Mouse (Mus musculus) ovary, postnatal 14 days (tissue): ENCODE data around the gene Rbfox1.

Source experiments
- DNase-seq: peaks from one replicate; pipeline ENCODE4 v3.0.0; 2022; ENCODE audit warnings: low spot score

The Rbfox1 gene

DNA sequence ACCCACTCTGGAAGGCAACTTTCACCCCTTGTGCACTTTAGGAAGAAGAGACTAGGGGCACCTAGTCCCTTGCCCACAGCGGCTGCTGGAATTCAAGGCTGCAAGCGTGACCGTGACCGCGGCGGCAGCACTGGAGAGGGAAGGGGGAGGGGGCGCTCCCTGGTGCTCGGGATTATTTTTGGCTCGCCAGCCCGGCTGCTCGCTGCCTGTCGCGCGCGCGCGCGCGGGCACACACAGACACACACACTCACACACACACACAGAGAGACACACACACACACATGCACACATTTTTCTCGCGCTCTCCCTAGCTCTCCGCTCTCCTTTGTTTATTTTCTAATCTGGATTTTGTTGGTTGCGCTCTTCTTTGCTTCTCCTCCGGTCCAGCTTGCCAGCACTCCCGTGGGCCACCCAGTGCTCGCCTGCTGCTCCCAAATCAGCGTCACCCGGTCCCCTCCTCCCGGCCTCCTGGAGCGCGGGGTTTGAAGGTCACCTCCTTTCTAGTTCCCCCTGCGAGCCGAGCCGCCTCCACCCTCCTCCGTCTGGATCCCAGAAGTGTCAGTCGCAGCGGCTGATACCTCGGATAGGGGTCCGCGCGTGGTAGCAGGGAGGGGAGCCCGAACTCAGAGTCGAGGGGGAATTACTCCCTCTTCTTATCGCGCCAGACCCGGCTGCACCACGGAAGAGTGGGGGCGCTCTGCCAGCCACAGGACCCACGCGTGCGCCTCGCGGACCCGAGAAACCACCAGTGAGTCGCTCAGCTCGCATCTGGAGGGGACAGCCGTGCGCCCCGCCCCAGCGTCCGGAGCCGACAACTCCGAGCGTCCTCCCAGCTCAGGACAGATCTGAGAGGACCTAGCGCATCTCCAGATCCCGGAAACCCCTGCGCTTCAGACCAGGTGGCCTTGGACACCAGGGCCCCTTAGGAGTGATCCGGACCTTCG lies at the start of gene Rbfox1:
TSS of gene Rbfox1 (plus strand) at position 610 of the 944 bp plus-strand sequence.
- no peak for DNase-seq

DNA sequence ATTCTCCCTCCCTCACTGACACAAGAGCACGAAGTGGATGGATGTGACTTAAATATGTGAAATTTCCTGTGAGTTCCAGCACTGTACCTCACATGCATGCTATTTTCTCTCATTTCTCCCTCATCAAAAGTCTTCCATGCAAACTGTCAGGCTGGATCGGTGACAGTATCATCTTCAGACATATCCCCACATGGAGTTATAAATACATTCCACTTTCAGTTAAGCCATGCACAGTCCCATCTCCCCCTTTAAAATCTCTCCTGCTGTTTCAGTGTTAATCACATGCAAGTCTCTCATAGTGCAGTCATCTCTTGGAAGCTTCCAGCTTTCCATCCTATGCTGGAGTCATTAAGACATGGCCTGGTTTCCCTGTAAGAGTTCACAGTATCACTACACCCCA lies 48.4 kb upstream of the Rbfox1 start:
- no peak for DNase-seq

DNA sequence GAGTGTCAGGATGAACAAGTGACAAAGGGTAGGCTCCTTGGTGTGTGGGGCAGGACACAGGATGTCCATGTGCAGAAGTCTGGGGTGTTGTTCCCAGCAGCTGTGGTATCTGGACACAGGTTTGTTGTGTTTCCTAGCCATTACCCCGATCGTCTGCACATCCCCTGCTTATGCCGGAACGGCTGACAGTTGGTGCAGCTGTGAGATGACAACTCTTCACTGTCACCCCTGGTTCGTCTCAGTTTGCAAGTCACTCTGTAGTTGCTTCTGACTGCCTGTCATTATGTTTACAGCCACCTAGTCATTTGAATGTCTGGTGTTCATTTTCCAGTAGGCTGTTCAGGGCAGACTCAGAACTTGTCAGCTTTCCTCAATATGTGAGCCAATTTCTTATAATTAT lies 44.0 kb upstream of the Rbfox1 start:
- no peak for DNase-seq

DNA sequence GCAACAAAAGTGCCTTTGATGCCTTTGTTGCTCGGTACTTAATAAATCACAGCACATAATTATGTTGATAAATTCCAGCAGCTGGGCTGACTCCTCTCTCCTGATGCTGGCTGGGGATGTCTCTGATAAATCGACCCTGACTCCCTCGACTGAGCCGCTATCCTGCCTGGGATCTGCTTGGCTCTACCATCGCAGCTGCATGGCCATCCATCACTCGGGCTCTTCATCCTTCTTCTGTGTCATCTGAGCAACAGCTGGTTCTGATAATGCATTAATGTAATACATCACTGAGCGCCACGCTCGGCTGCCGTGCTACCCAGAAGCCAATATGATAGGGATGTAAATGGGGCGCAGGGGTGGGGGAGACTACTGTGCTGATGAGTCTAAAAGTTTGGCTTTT lies 39.5 kb upstream of the Rbfox1 start:
- no peak for DNase-seq

DNA sequence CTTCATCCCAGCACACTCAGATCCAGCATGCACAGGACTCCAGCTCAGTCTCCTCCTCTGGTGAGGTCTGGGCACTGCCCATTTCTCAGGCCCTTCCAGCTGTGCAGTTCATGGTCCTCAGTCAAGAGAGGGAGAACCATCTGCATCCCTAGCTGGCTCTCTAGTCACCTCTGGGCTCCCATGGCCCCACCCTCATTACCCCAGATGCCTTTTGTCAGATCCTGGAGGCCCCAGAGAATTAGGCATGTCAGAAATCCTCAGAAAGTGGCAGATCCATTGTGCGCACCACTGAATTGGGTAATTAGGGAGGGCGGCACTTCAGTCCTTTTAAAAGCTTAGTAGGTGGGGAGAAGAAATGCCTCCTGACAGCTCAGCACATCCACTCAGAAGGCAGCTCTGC lies 32.1 kb upstream of the Rbfox1 start:
- no peak for DNase-seq

DNA sequence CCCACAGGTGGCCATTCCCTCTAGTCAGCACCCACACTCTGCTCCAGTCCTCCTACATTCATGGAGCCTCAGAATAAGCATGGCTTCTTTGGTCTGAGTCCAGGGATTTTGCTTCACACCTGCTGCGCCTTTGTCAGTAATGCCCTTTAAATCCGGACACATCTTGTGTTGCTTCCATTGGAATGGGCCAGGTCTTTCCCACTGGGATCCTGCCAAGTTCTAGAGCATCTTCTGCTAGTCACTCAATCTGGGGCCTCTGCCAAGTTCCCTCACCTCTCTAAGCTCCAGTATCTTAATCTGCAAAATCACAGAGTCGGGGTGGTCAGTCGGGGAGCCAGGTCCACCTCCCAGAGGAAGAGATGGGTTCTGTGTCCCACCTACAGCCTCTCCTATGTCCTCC lies 20.8 kb upstream of the Rbfox1 start:
- DNase-seq: no peak

DNA sequence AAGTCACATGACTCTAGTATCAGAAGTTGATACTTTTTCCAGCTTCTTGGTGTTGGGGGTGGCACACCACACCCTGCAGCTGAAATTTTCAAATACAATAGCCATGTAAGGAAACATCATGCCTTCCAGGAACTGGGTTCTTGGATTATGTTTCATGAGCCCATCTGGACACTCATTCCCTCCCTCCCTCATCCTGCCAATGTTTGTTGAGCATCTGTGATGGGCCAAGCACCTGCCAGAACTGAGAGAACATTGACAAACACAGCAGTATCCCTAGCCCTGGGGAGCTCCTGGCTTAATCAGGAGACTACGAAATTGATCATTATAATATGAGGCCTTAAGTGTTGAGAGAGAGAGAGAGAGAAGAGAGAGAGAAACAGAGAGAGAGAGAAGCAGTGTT lies 18.2 kb upstream of the Rbfox1 start:
- no peak for DNase-seq

DNA sequence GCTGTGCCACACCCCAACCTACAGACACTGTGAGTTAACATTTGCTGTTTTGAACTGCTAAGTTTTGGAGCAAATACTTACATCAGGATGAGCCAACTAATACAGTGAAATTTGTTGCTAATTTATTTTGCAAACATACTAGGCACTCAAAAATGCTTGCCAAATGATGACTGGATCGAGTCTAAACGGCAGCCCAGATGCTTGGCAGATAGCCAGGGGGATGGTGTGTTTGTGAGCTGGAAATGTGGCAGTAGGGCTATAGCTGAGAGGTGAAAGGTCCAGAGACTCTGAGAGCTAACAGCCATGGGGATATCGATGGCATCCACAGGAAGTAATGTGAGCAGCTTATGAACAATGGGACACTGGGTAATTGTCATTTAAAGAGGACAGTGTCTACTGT lies 14.8 kb upstream of the Rbfox1 start:
- DNase-seq: no peak

DNA sequence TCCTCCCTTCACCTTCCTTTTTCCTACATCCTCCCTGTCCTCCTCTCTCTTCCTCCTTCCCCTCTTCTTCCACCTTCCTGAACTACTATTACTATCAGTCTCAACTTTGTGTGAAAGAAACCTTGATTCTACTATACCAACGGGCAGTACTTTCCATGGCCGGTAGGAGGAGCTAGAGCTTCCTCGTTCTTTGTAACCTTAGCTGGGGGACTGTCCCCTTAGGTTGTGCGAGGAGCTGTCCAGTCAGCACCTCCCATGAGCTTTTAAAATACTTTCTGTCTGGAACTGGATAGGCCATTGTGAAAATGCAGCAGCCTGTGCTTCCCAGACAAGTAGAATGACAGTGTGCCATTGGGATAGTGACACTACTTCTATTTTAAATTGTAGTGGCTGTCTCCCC lies 3.3 kb upstream of the Rbfox1 start:
- DNase-seq: peak; percentile 67

DNA sequence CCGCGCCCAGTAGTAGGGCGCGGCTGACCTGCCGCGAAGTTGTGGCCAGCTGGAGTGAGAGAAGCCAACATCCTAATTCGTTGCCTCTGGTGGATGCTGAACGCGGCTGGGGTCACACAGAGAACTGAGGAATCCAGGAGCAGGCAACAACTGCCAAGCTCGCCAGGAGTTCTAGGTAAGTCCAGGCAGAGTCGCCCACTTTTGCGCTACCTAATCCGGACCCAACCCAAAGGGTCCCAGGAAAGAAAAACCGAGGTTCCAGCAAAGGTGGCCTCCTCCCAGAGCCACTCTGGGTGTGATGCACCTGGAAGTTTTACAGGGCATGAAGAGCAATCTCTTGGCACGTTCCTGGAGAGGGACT lies 515 bp downstream of the Rbfox1 start:
- DNase-seq: no peak

DNA sequence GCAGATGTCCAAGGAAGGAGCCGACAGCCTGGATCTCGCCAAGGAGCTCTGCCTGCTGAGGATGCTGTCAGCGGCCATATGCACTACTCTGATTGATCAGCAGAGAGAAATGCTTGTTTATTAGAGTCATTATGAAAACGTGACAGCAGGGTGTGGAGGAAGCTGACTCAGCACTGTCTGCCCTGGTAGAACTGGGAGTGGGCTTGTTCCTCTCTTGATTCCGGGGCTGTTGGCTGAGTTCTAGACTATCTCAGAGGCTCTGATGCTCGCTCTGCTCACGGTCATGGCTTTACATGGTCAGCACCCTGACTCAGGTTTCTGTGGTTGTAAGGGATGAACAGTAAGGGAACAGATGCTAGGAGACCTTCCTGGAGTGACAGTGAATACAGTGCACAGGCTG lies 10.4 kb downstream of the Rbfox1 start:
- DNase-seq: no peak

DNA sequence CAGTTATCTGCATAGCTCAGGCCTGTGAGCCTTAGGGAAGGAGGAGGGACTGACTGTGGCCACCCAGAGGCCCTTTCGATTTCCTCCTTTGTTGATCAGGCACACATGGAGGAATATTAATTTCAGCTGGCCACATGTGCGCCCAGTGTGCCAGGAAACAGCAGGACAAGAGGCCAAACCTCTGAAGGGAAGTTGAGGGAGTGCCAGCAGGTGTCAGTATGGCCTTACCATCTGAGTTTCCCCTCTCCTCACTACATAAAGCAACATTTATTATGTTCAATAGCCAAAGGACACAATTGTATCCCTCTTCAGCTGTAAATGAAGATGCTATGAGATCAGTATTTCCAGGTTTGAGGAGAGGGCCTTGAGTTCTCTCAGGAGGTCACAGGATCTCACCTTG lies 13.2 kb downstream of the Rbfox1 start:
- no peak for DNase-seq

DNA sequence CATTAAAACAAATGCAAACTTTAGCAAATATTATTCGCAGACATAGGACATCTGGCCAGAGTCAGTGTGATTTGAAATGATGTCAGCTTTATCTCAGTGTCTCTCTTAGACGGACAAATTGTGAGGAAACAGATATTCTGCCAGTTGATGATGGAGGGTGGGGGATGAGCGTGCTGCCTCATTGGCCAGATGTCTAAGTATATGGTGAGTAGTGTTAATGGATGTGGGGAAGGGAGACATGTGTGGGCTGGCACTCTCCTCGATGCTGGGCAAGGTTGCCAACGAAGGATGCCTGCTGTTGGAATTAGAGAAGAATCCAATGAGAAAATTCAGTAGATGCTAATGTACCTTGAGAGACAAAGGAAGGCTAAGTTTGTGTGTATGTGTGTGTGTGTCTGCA lies 25.6 kb downstream of the Rbfox1 start:
- no peak for DNase-seq

DNA sequence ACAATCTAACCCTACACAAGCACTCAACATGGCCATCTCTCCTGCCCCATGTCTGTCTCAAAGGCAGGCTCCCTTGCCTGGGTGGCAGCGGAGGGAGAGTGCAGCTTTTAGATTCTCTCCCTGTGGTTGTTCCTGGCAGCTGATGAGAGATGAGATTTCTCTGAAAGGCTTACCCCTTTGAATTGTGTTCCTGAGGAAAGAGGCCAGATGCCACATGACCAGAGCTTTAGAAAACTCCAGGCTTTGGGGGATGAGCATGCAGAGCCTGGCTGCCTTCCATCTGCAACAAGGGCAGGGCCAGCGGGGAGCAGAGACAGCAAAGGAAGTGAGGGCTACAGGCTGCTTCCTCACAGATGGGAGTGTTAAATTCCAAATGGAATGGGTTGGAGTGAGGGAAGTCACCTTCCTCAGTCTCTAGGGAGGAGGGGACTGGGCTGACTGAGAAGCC lies 26.7 kb downstream of the Rbfox1 start:
- no peak for DNase-seq

DNA sequence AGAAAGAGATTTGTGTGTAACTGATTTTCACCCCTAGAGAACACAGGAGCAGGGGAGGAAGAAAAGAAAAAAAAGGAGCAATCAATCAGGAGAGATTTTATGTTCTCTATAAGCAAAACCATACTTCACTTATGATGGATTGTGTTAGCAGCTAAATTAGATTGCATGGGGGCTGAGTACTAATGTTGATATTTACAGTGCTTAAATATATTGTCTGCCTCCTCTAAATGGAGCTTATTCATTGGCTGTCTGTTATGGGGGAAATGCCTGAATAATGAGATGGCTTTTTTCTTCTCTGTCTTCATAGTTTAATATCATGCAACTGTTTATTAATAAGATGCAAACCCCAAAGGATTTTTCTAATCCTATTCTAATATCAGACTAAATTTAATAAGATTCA lies 32.8 kb downstream of the Rbfox1 start:
- DNase-seq: no peak

DNA sequence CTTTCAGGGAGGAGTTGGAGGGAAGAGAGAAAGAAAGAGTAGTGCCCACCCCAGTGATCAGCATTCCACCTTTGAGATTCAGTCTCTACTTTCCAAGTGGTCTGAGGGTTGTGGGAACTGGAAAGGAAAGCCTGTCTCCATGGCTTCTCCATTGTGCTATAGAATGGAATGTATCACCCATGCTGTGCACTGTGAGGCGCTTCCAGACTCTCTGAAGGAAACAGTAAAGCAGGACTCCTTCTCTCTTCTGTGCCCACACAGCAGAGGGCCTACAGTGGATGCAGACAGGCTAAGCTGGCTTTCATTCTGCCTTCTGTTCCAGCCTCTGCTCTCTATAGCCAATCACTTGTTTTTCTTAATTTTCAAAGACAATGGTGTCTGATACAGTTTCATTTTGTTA lies 41.8 kb downstream of the Rbfox1 start:
- DNase-seq: no peak

DNA sequence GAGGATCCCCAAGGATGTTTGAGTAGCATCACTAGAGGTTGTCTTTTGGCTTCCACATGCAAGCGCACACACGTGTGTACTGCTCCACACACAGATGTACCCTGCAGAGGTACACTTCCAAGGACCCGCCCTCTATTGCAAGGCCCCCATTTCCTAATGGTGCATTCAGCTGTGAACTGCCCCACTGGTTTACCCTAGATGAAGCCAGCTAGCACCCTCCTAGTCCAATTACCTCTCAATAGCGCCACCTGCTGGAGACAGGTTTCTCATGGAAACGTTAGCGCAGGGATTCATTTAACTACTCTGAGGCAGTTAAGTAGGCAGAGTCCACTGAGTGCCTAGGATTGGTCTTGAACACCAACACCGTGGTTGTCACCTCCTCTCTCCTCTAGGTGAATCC lies 46.5 kb downstream of the Rbfox1 start:
- peak; percentile 62 for DNase-seq

DNA sequence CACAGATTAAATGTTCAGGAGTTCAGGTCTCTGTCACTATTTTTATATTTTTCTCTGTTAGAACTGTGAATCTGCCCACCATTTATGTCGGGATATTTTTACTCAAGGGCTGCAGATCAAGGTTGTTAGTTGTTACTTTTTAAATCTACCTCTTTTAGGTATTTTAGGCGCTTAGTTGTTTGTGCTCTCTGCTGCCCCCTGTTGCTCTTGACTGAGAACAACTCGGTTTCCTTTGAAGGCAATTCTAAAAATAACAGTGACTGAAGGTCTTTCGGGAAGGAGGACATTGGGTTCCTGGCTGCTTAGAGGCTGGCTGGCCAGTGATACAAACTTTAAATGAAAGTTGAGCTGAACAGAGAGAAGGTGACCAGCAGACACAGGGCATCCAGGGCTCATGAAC lies 54.9 kb downstream of the Rbfox1 start:
- no peak for DNase-seq

DNA sequence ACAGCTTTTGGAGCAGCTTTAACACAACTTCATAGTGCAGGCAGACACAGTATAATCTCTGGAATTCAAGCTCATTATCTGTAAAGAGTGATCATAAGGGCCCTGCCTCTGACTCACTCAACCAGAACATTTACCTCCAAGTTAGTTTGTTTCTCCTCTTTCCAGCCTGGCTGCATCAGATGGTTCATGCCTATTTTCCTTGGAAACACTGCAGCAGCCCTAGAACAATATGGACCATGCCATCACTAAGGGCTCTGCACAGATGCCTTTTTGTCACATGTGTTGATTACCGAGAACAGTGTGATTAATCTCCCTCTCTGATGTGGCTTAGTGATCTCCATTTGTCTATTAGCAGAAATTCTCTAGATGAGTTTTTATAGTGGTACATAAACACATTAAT lies 60.5 kb downstream of the Rbfox1 start:
- no peak for DNase-seq

DNA sequence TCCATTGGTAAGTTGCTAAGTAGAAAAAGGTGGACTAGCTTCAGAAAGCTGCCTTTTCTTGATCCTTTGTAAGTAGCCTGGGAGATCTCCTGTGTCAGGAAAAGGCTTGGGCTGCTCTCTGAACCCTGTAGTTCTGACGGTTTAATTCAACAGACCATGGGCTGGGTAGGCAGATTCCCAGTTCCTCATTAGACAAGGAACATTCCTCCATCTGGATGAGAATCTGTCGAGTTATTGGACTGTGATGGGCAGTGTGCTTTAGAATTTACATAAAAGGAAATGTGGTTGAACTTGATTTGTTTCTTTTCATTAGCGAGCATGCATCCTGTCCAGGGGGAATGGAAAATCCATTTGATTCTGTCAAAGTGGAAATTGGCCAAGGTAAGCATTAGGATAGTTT lies 68.0 kb downstream of the Rbfox1 start:
- no peak for DNase-seq

DNA sequence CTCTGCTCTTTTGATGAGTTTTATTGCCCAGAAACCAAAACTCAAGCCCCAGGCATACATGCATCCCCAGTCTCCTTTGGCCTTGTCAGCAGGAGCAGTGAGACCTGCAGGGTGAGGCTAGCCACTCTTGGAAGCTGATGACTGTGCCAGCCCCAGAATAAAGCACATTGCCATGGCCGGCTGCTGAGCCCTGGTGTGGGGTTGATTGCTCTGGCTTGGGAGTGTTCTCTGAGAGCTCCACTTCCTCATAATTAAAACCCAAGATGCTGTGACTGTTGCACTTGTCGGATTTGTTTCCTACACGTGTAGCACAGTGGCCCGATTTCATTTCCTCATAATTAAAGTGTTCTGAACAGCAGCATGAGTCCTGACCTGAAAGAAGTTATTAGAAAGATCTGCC lies 72.3 kb downstream of the Rbfox1 start:
- DNase-seq: no peak

DNA sequence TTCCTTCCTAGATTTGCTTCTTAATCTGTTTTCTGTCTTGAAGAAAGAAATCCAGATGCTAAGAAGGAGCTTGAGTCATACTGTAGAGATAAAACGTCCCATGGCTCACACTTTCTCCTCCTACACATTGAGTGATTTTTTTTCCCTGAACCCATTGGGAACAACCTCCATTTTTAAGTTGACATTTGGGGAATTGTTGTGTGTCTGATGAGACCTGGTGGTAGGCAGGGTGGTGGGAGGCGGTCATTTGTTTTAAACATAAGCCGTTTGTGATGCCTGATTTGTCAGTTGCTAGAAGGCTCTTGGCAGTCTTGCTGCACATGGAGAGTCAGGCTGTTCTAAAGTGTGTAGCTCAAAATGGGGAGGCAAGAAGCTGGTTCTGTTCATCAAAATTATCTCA lies 76.6 kb downstream of the Rbfox1 start:
- no peak for DNase-seq

DNA sequence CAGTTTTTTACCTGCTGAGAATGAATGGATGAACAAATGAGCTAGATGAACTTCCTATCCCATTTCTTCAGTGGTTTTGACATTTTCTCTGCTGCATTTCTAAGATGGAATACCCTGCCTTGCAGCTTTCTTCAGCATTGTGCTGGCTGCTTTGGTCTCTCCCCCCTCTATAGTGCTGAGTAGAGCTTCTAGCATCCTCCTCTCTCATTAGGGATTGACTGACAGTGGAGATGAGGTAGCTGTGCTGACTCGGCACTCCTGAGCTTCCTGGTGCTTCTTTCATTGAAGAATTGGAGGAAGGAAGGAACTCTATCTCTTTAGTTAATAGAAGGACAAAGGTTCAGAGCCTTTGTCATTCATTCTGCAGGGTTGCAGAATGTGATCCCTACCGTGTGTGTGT lies 89.0 kb downstream of the Rbfox1 start:
- DNase-seq: no peak
